Mouse (Mus musculus) liver, embryonic 14.5 days (tissue): Measurements from ENCODE around the gene Wbp2.
A peak's percentile ranks its signal among the peaks of the same experiment; 100 is the strongest.

Source experiments
- CTCF ChIP-seq: IDR thresholded peaks from 2 replicates; pipeline ENCODE4 v1.5.1; 2016; ENCODE audit warnings: antibody characterized with exemption, low read depth, control low read depth
- EP300 ChIP-seq: IDR thresholded peaks from 2 replicates; pipeline ENCODE4 v1.6.1; 2016; ENCODE audit warnings: antibody characterized with exemption, low read depth

GRCm38 (mm10) chr11:116081081-116081480 is 5.7 kb downstream of the Wbp2 start:
- peak; percentile 93 for TF ChIP-seq CTCF
- TF ChIP-seq EP300: no peak
